Mouse (Mus musculus): Measurements from ENCODE around the gene Atp8b4. TPM values are rescaled to one million over a fixed set of nuclear protein-coding genes. Genes with fewer than 3 reads are reported as not detected.

Gene Atp8b4
- 2.1 and 2.6 TPM in 2 replicates for polyA plus RNA-seq (2014; fragmentation: Nextera tagmentation; extraction: Ambion mirVana)

DNA sequence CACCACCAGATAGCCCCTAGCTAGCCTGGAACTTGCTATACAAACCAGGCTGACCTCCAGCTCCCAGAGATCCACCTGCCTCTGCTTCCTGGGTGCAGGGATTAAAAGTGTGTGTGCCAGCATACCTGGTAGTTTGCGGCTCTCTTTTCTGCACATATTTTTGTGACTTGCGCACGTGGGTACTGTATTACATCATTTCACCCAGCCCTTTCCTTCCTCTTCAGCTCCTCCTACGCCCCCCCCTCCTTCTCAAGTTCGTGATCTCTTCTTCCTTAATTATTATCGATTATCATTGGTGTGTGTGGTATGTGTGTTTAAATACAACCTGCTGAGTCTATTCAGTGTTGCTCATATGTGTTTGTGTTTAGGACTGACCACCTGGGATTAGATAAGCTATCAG, at the start of gene Atp8b4:
Gene Atp8b4, minus strand, starts transcription at position 154 of the 400 bp plus-strand sequence.
- 92% methylated on average over 6 of the region's 6 CpGs for WGBS
- Histone ChIP-seq H3K4me3 (ENCODE audit: low read depth, low read length) (no peak within 1 kb of the TSS), H3K36me3 (ENCODE audit: control insufficient read depth, insufficient read depth, low read length) (no peaks in the 10 kb centered on the region), H3K4me2 (ENCODE audit: low read depth, low read length) (no peak within 1 kb of the TSS), H3K9me3 (ENCODE audit: control insufficient read depth, low read length) (no peaks in the 10 kb centered on the region), H3K4me1 (ENCODE audit: control insufficient read depth, insufficient read depth, low read length) (no peaks in the 10 kb centered on the region), H3K27me3 (replicated peaks; ENCODE audit: control insufficient read depth, insufficient read depth, low read length) (no peaks in the 10 kb centered on the region), H3K9ac (ENCODE audit: low read depth, low read length) (no peak within 1 kb of the TSS), H3K27ac (replicated peaks; ENCODE audit: low read depth, low read length) (no peak within 1 kb of the TSS; the same call in 1 of the 2 replicates)
- DNase-seq (ENCODE audit: low spot score) (no peak), ATAC-seq (ENCODE audit: low read depth) (no peak)

GRCm38 (mm10) chr2:126549681-126550080, 49.2 kb upstream of the Atp8b4 start:
- Histone ChIP-seq H3K27ac (replicated peaks; ENCODE audit: low read depth, low read length) (no peak overlapping the region), H3K9me3 (ENCODE audit: control insufficient read depth, low read length) (no peaks in the 10 kb centered on the region), H3K4me2 (ENCODE audit: low read depth, low read length) (no peak overlapping the region), H3K9ac (ENCODE audit: low read depth, low read length) (no peak overlapping the region), H3K36me3 (ENCODE audit: control insufficient read depth, insufficient read depth, low read length) (no peaks in the 10 kb centered on the region), H3K4me1 (ENCODE audit: control insufficient read depth, insufficient read depth, low read length) (peaks cover 8% of the 10 kb centered on the region), H3K27me3 (replicated peaks; ENCODE audit: control insufficient read depth, insufficient read depth, low read length) (peaks cover 40% of the 10 kb centered on the region), H3K4me3 (ENCODE audit: low read depth, low read length) (no peak overlapping the region)
- DNase-seq (ENCODE audit: low spot score) (no peak), ATAC-seq (ENCODE audit: low read depth) (no peak)
- 77% methylated on average over 7 of the region's 7 CpGs for WGBS

DNA sequence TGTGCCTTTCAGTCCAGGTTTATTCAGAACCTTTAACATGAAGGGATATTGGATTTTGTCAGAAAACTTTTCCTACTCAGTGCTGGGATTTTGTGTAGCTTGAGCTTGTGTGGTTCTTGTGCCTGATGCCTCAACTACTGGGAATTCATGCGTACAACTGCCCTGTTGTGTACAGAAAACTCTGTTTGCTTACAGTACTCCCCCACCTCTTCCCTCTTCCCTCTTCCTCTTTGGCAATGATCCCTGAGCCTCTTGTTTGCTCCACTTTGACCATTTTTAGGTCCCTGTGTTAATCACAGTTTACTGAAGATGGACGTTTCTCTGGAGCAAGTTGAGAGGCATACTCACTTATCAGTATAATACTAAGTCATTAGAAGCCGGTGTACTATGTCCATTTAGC, 45.9 kb upstream of the Atp8b4 start:
- 87% methylated on average over 3 of the region's 3 CpGs for WGBS
- ATAC-seq (ENCODE audit: low read depth): no peak
- no peak overlapping the region for H3K4me2 ChIP-seq (ENCODE audit: low read depth, low read length)
- no peak overlapping the region for H3K27ac ChIP-seq (replicated peaks; ENCODE audit: low read depth, low read length)
- no peak for DNase-seq (ENCODE audit: low spot score)
- H3K4me1 ChIP-seq (ENCODE audit: control insufficient read depth, insufficient read depth, low read length): no peaks in the 10 kb centered on the region
- no peak overlapping the region for H3K9ac ChIP-seq (ENCODE audit: low read depth, low read length)
- no peak overlapping the region for H3K4me3 ChIP-seq (ENCODE audit: low read depth, low read length)
- H3K9me3 ChIP-seq (ENCODE audit: control insufficient read depth, low read length): no peaks in the 10 kb centered on the region
- peaks cover 7% of the 10 kb centered on the region for H3K27me3 ChIP-seq (replicated peaks; ENCODE audit: control insufficient read depth, insufficient read depth, low read length)
- no peaks in the 10 kb centered on the region for H3K36me3 ChIP-seq (ENCODE audit: control insufficient read depth, insufficient read depth, low read length)

DNA sequence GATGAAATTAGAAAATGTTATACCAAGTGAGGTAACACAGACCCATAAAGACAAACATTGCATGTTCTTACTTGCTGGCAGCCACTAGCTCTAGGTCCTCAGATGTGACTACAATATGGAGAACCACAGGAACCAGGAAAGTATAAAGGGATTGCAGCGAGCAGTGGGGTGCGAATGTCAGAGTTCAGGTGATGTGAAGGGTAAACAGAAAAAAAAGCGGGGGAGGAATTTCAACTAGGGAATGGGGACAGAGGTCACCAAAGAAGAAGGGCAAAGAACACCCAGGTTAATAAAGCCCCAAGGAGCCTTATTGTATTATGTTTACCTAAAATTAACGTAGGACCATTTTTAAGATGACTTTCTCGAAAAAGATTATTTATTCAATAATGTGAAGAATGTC, 44.8 kb upstream of the Atp8b4 start:
- H3K27ac ChIP-seq (replicated peaks; ENCODE audit: low read depth, low read length): no peak overlapping the region
- no peaks in the 10 kb centered on the region for H3K4me1 ChIP-seq (ENCODE audit: control insufficient read depth, insufficient read depth, low read length)
- no peak for DNase-seq (ENCODE audit: low spot score)
- no peaks in the 10 kb centered on the region; the same call in 1 of the 2 replicates for H3K27me3 ChIP-seq (replicated peaks; ENCODE audit: control insufficient read depth, insufficient read depth, low read length)
- H3K4me2 ChIP-seq (ENCODE audit: low read depth, low read length): no peak overlapping the region
- H3K36me3 ChIP-seq (ENCODE audit: control insufficient read depth, insufficient read depth, low read length): no peaks in the 10 kb centered on the region
- H3K4me3 ChIP-seq (ENCODE audit: low read depth, low read length): no peak overlapping the region
- H3K9me3 ChIP-seq (ENCODE audit: control insufficient read depth, low read length): no peaks in the 10 kb centered on the region
- no peak overlapping the region for H3K9ac ChIP-seq (ENCODE audit: low read depth, low read length)
- ATAC-seq (ENCODE audit: low read depth): no peak
- 65% methylated on average over 5 of the region's 5 CpGs for WGBS

- no peaks in the 10 kb centered on the region for H3K4me1 ChIP-seq (ENCODE audit: control insufficient read depth, insufficient read depth, low read length)
- no peaks in the 10 kb centered on the region for H3K9me3 ChIP-seq (ENCODE audit: control insufficient read depth, low read length)
- ATAC-seq (ENCODE audit: low read depth) (no peak), DNase-seq (ENCODE audit: low spot score) (no peak)
- no peaks in the 10 kb centered on the region for H3K27me3 ChIP-seq (replicated peaks; ENCODE audit: control insufficient read depth, insufficient read depth, low read length)
- no peak overlapping the region for H3K4me3 ChIP-seq (ENCODE audit: low read depth, low read length)
- H3K27ac ChIP-seq (replicated peaks; ENCODE audit: low read depth, low read length): no peak overlapping the region
- no peak overlapping the region for H3K4me2 ChIP-seq (ENCODE audit: low read depth, low read length)
- WGBS: 92% methylated on average over 5 of the region's 5 CpGs
- no peak overlapping the region for H3K9ac ChIP-seq (ENCODE audit: low read depth, low read length)
- no peaks in the 10 kb centered on the region for H3K36me3 ChIP-seq (ENCODE audit: control insufficient read depth, insufficient read depth, low read length)
Observed at GRCm38 (mm10) chr2:126542211-126542610, 41.7 kb upstream of the Atp8b4 start.

DNA sequence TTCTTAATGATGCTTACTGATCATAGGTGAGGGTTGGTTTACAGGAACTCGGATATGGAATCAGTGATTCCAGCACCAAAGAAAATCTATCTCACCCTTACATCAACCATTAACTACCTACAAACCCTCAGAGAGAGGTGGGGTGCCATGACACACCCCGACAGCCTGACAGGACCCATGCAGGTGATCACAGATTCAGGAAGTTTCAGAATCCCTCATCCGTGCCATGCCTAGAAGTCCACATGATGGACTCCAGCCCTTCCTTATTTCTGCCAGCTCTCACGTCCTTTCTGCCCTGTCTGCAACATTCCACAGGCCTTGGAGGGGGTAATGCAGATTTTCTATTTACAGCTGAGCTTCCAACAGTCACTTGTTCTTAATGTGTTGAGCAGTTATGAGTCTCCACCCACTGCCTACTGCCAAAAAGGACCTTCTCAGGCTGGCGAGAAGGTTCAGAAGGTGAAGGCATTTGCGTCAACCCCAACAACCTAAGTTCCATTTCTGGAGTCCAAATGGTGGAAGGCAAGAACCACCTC, 40.0 kb upstream of the Atp8b4 start:
- Histone ChIP-seq H3K27ac (replicated peaks; ENCODE audit: low read depth, low read length) (no peak overlapping the region), H3K4me3 (ENCODE audit: low read depth, low read length) (no peak overlapping the region), H3K9ac (ENCODE audit: low read depth, low read length) (no peak overlapping the region), H3K9me3 (ENCODE audit: control insufficient read depth, low read length) (no peaks in the 10 kb centered on the region), H3K36me3 (ENCODE audit: control insufficient read depth, insufficient read depth, low read length) (no peaks in the 10 kb centered on the region), H3K4me1 (ENCODE audit: control insufficient read depth, insufficient read depth, low read length) (no peaks in the 10 kb centered on the region), H3K4me2 (ENCODE audit: low read depth, low read length) (no peak overlapping the region), H3K27me3 (replicated peaks; ENCODE audit: control insufficient read depth, insufficient read depth, low read length) (no peaks in the 10 kb centered on the region)
- 82% methylated on average over 6 of the region's 6 CpGs for WGBS
- ATAC-seq (ENCODE audit: low read depth) (no peak), DNase-seq (ENCODE audit: low spot score) (no peak)

GRCm38 (mm10) chr2:126537654-126538053, 37.2 kb upstream of the Atp8b4 start:
- H3K4me1 ChIP-seq (ENCODE audit: control insufficient read depth, insufficient read depth, low read length): no peaks in the 10 kb centered on the region

GRCm38 (mm10) chr2:126530581-126530980, 30.1 kb upstream of the Atp8b4 start:
- Histone ChIP-seq H3K4me1 (ENCODE audit: control insufficient read depth, insufficient read depth, low read length) (no peaks in the 10 kb centered on the region), H3K36me3 (ENCODE audit: control insufficient read depth, insufficient read depth, low read length) (no peaks in the 10 kb centered on the region), H3K27me3 (replicated peaks; ENCODE audit: control insufficient read depth, insufficient read depth, low read length) (no peaks in the 10 kb centered on the region), H3K9ac (ENCODE audit: low read depth, low read length) (no peak overlapping the region), H3K4me3 (ENCODE audit: low read depth, low read length) (no peak overlapping the region), H3K4me2 (ENCODE audit: low read depth, low read length) (no peak overlapping the region), H3K9me3 (ENCODE audit: control insufficient read depth, low read length) (no peaks in the 10 kb centered on the region), H3K27ac (replicated peaks; ENCODE audit: low read depth, low read length) (no peak overlapping the region)
- ATAC-seq (ENCODE audit: low read depth) (no peak), DNase-seq (ENCODE audit: low spot score) (no peak)
- 80% methylated on average over 3 of the region's 3 CpGs for WGBS

More at GRCm38 (mm10) chr2:126537654-126538053, 37.2 kb upstream of the Atp8b4 start:
- Histone ChIP-seq H3K4me3 (ENCODE audit: low read depth, low read length) (no peak overlapping the region), H3K4me2 (ENCODE audit: low read depth, low read length) (no peak overlapping the region), H3K9me3 (ENCODE audit: control insufficient read depth, low read length) (no peaks in the 10 kb centered on the region), H3K36me3 (ENCODE audit: control insufficient read depth, insufficient read depth, low read length) (no peaks in the 10 kb centered on the region), H3K27me3 (replicated peaks; ENCODE audit: control insufficient read depth, insufficient read depth, low read length) (no peaks in the 10 kb centered on the region), H3K9ac (ENCODE audit: low read depth, low read length) (no peak overlapping the region), H3K27ac (replicated peaks; ENCODE audit: low read depth, low read length) (no peak overlapping the region)
- ATAC-seq (ENCODE audit: low read depth) (no peak), DNase-seq (ENCODE audit: low spot score) (no peak)

DNA sequence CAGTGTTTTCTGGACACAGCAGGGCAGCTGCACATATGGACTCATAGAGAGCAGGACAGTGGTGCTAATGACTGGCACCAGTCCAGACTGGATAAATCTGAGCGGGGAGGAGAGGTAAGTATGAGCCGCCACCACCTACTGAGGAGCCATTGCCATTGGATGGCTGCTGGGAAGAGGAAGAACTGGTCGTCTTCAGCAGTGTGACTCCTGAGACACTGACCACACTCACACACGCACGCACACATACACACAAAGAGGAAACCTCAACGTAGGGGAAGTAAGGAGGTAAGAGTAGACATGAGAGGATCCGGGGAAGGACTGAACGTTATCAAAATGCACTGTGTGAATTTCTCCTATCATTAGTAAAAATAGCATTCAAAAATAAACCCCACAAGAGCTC, 27.0 kb upstream of the Atp8b4 start:
- no peak for ATAC-seq (ENCODE audit: low read depth)
- no peaks in the 10 kb centered on the region for H3K36me3 ChIP-seq (ENCODE audit: control insufficient read depth, insufficient read depth, low read length)
- DNase-seq (ENCODE audit: low spot score): no peak
- no peak overlapping the region for H3K4me2 ChIP-seq (ENCODE audit: low read depth, low read length)
- H3K4me3 ChIP-seq (ENCODE audit: low read depth, low read length): no peak overlapping the region
- H3K9ac ChIP-seq (ENCODE audit: low read depth, low read length): no peak overlapping the region
- no peaks in the 10 kb centered on the region for H3K9me3 ChIP-seq (ENCODE audit: control insufficient read depth, low read length)
- 90% methylated on average over 8 of the region's 8 CpGs for WGBS
- H3K4me1 ChIP-seq (ENCODE audit: control insufficient read depth, insufficient read depth, low read length): no peaks in the 10 kb centered on the region
- no peaks in the 10 kb centered on the region for H3K27me3 ChIP-seq (replicated peaks; ENCODE audit: control insufficient read depth, insufficient read depth, low read length)
- no peak overlapping the region for H3K27ac ChIP-seq (replicated peaks; ENCODE audit: low read depth, low read length)

All from embryonic facial prominence, embryonic 14.5 days (tissue).